Comparison of ENCODE assay signal across 7 mouse cellular contexts in the genomic region with DNA sequence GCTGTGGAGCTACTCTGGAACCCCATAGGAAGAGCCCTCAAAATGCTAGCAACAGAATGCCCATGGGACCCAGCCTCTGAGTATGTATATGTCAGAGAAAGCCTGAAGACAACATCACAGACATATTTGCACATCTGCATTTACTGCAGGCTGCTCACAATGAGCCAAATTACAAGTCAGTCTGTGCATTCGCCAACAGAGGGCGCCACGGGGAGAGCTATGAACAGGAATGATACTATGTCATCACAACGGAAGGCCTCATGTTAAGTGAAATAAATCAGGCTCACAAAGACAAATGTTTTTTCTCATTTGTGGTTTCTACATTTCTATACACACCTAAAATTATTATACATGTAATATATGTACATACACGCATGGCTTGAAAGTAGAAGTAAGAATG.
DNase-seq lines count a peak whose midpoint lies in the region; ATAC-seq and TF ChIP-seq lines count a peak whose summit lies in the region.

No protein-coding gene starts in this region.

- TF ChIP-seq EP300 in CH12.LX (IDR thresholded peaks at IDR 0.05; ENCODE audit: low read length), result no peak
- TF ChIP-seq EP300 in liver, postnatal 0 days (IDR thresholded peaks at IDR 0.05; ENCODE audit: low read depth), result no peak

- H3K4me2 ChIP-seq in kidney, embryonic 15.5 days, result no peak overlapping the region
- H3K4me2 ChIP-seq in CH12.LX (ENCODE audit: insufficient read depth, low read depth, poor library complexity, severe bottlenecking), result no peak overlapping the region
- H3K4me2 ChIP-seq in liver, postnatal 0 days (ENCODE audit: low read depth, low read length), result no peak overlapping the region

- H3K4me3 ChIP-seq in kidney, embryonic 15.5 days (replicated peaks), result no peak overlapping the region
- no peak overlapping the region for H3K4me3 ChIP-seq in CH12.LX (replicated peaks in 1 of 3; ENCODE audit: low read depth in 2 of 3, low read length in 2 of 3, poor library complexity in 1 of 3)
- no peak overlapping the region for H3K4me3 ChIP-seq in G1E (ENCODE audit: low read depth, low read length)
- H3K4me3 ChIP-seq in liver, postnatal 0 days (ENCODE audit: low read depth, low read length), result no peak overlapping the region
- no peak overlapping the region for H3K4me3 ChIP-seq in forebrain, embryonic 10.5 days

- H3K27me3 ChIP-seq in kidney, embryonic 15.5 days, result no peaks in the 10 kb centered on the region
- no peaks in the 10 kb centered on the region for H3K27me3 ChIP-seq in CH12.LX (replicated peaks)
- H3K27me3 ChIP-seq in G1E (ENCODE audit: insufficient read depth, low read length), result peaks cover 2% of the 10 kb centered on the region; the same call in 1 of the 2 replicates
- H3K27me3 ChIP-seq in liver, postnatal 0 days (ENCODE audit: insufficient read depth, low read length), result no peaks in the 10 kb centered on the region
- H3K27me3 ChIP-seq in forebrain, embryonic 10.5 days (ENCODE audit: poor library complexity, severe bottlenecking), result no peaks in the 10 kb centered on the region

- DNase-seq in kidney, postnatal 10 days, result peak; percentile 39
- DNase-seq in CH12.LX (ENCODE audit: extremely low read depth), result peak; percentile 64
- no peak for DNase-seq in G1E (ENCODE audit: low spot score)
- peak; percentile 55 for DNase-seq in liver, postnatal 0 days
- no peak for DNase-seq in frontal cortex, postnatal 25 days (ENCODE audit: low spot score in 2 of 2)
- DNase-seq in forebrain, embryonic 10.5 days (ENCODE audit: extremely low spot score, low spot score), result no peak

- TF ChIP-seq RAD21 in CH12.LX (IDR thresholded peaks at IDR 0.05; ENCODE audit: low read depth, low read length), result no peak

- peaks cover 19% of the 10 kb centered on the region for H3K36me3 ChIP-seq in kidney, embryonic 15.5 days
- H3K36me3 ChIP-seq in CH12.LX (replicated peaks in 1 of 2; ENCODE audit: control insufficient read depth in 1 of 2, insufficient read depth in 1 of 2, low read length in 1 of 2) (no peaks in the 10 kb centered on the region), G1E (replicated peaks) (no peaks in the 10 kb centered on the region)
- no peaks in the 10 kb centered on the region for H3K36me3 ChIP-seq in liver, postnatal 0 days (replicated peaks; ENCODE audit: insufficient read depth, low read length)
- H3K36me3 ChIP-seq in forebrain, embryonic 10.5 days (replicated peaks), result peaks cover 34% of the 10 kb centered on the region

- no peak for ATAC-seq in kidney, embryonic 15.5 days (replicated peaks; ENCODE audit: low FRiP score)
- no peak for ATAC-seq in G1E (ENCODE audit: extremely low read depth, insufficient number of reproducible peaks, low FRiP score, poor library complexity, severe bottlenecking)
- no peak for ATAC-seq in liver, postnatal 0 days

- H3K79me2 ChIP-seq in CH12.LX (replicated peaks; ENCODE audit: control insufficient read depth, extremely low read depth, insufficient read depth, poor library complexity, severe bottlenecking), result no peaks in the 10 kb centered on the region

- in situ Hi-C loops in CH12.LX (cut with MboI; ENCODE audit: low pct_ligation_motif_present, low pct_unique_long_range_greater_than_20kb, low sequenced_read_pairs), result no loop called here

- H3K9ac ChIP-seq in kidney, embryonic 15.5 days, result no peak overlapping the region
- no peak overlapping the region for H3K9ac ChIP-seq in CH12.LX (ENCODE audit: insufficient read depth, low read depth)
- no peak overlapping the region for H3K9ac ChIP-seq in liver, postnatal 0 days (replicated peaks)

- WGBS in kidney, embryonic 15.5 days, result 76% methylated on average over 5 of the region's 5 CpGs
- WGBS in liver, postnatal 0 days (ENCODE audit: insufficient replicate concordance), result 62% methylated on average over 5 of the region's 5 CpGs
- 72% methylated on average over 5 of the region's 5 CpGs for WGBS in forebrain, embryonic 10.5 days

- dilution Hi-C loops in CH12.LX (cut with MboI; ENCODE audit: extremely low pct_ligation_motif_present, extremely low pct_unique_long_range_greater_than_20kb, low sequenced_read_pairs), result no loop called here

- TF ChIP-seq CTCF in CH12.LX (conservative IDR thresholded peaks at IDR 0.05 in 1 of 2, IDR thresholded peaks at IDR 0.05 in 1 of 2; ENCODE audit: low read depth in 2 of 2, low read length in 2 of 2) (peak; percentile 36 to 66; a peak in 3 of 4 replicates), G1E (IDR thresholded peaks at IDR 0.05; ENCODE audit: low read depth, low read length) (0 out of 2 replicates have a peak, but pooled peaks have one; percentile 17)
- peak; percentile 66 for TF ChIP-seq CTCF in liver, postnatal 0 days (IDR thresholded peaks at IDR 0.05; ENCODE audit: low read depth)

- no peak for TF ChIP-seq POLR2A in CH12.LX (IDR thresholded peaks at IDR 0.05; ENCODE audit: low read depth, low read length)

- H3K4me1 ChIP-seq in kidney, embryonic 15.5 days, result no peaks in the 10 kb centered on the region
- no peaks in the 10 kb centered on the region for H3K4me1 ChIP-seq in CH12.LX (ENCODE audit: control insufficient read depth in 1 of 2, insufficient read depth in 2 of 2)
- H3K4me1 ChIP-seq in G1E (ENCODE audit: insufficient read depth, low read depth, low read length), result no peaks in the 10 kb centered on the region
- H3K4me1 ChIP-seq in liver, postnatal 0 days (ENCODE audit: insufficient read depth), result no peaks in the 10 kb centered on the region
- H3K4me1 ChIP-seq in forebrain, embryonic 10.5 days, result no peaks in the 10 kb centered on the region

- H3K9me3 ChIP-seq in kidney, embryonic 15.5 days (replicated peaks), result no peaks in the 10 kb centered on the region
- H3K9me3 ChIP-seq in CH12.LX (replicated peaks; ENCODE audit: low read length) (no peaks in the 10 kb centered on the region), G1E (replicated peaks) (no peaks in the 10 kb centered on the region)
- no peaks in the 10 kb centered on the region for H3K9me3 ChIP-seq in liver, postnatal 0 days (ENCODE audit: low read length)
- no peaks in the 10 kb centered on the region for H3K9me3 ChIP-seq in forebrain, embryonic 10.5 days

- no peak overlapping the region for H3K27ac ChIP-seq in kidney, embryonic 15.5 days
- H3K27ac ChIP-seq in CH12.LX (ENCODE audit: insufficient read depth, low read depth), result no peak overlapping the region
- no peak overlapping the region for H3K27ac ChIP-seq in liver, postnatal 0 days (ENCODE audit: low read depth)
- no peak overlapping the region for H3K27ac ChIP-seq in forebrain, embryonic 10.5 days

TF ChIP-seq in CH12.LX, 34 proteins besides CTCF, POLR2A, EP300 and RAD21:
- TF ChIP-seq USF1 (IDR thresholded peaks at IDR 0.05; ENCODE audit: low read depth, low read length) (no peak), SMC3 (IDR thresholded peaks at IDR 0.05; ENCODE audit: low read depth, low read length) (peak; percentile 34; the same call in 1 of the 2 replicates)

Comparison
In these comparisons a context has a peak if more than half of its experiments do, and no peak if none do; other contexts are left out.
1. DNase-seq: peak in kidney, postnatal 10 days (single experiment), CH12.LX (single experiment) and liver, postnatal 0 days (single experiment); none in G1E (single experiment), frontal cortex, postnatal 25 days (0 of 2) and forebrain, embryonic 10.5 days (single experiment).
2. Peak in every context shown above with its lines, with median percentiles within 50 percentile points of each other: CTCF ChIP-seq.